Mouse (Mus musculus) stomach, embryonic 14.5 days (tissue): ENCODE measurements around the gene Ggt5. TPM values are rescaled to one million over a fixed set of nuclear protein-coding genes. Genes with fewer than 3 reads are reported as not detected.

Experiments used
- polyA plus RNA-seq: library from polyadenylated mRNA; unstranded; fragments of >200 nt; fragmentation: Nextera tagmentation; extraction: Ambion mirVana; gene quantifications from 2 replicates; pipeline ENCODE4 v1.2.1, GENCODE M21; 2014

Ggt5 gene
- polyA plus RNA-seq, 1 experiment from 2014 or later = 5.2 TPM

Other genes starting within 250 kb of the Ggt5 start
- gene Upb1, start 188.2 kb upstream of the Ggt5 start, polyA plus RNA-seq = 0.95 and 2.5 TPM in 2 replicates
- gene Snrpd3, start 71.8 kb upstream of the Ggt5 start, polyA plus RNA-seq = 141 and 151 TPM in 2 replicates
- 29.9 and 30.5 TPM in 2 replicates for gene Gucd1, start 71.4 kb upstream of the Ggt5 start, polyA plus RNA-seq
- 2.2 TPM in 2 replicates for gene Lrrc75b, start 29.0 kb upstream of the Ggt5 start, polyA plus RNA-seq
- gene Ggt1, start 27.7 kb upstream of the Ggt5 start, polyA plus RNA-seq = 3.1 and 3.8 TPM in 2 replicates
- gene Susd2, start 54.7 kb downstream of the Ggt5 start, polyA plus RNA-seq = 8.3 and 10.2 TPM in 2 replicates
- 42.7 and 49.0 TPM in 2 replicates for gene Cabin1, start 175.0 kb downstream of the Ggt5 start, polyA plus RNA-seq
- gene Ddt, start 184.1 kb downstream of the Ggt5 start, polyA plus RNA-seq = 65.3 and 65.5 TPM in 2 replicates
- not detected in 2 replicates for gene Gm20441, start 191.6 kb downstream of the Ggt5 start, polyA plus RNA-seq
- 46.5 and 48.5 TPM in 2 replicates for gene Gstt3, start 192.1 kb downstream of the Ggt5 start, polyA plus RNA-seq
- 11.6 and 12.6 TPM in 2 replicates for gene Gstt1, start 209.2 kb downstream of the Ggt5 start, polyA plus RNA-seq
- not detected in 2 replicates for gene Gstt4, start 233.2 kb downstream of the Ggt5 start, polyA plus RNA-seq
- 43.5 and 47.4 TPM in 2 replicates for gene Gstt2, start 248.1 kb downstream of the Ggt5 start, polyA plus RNA-seq